Mouse (Mus musculus): ENCODE data around the gene Spaar.

The Spaar gene

DNA sequence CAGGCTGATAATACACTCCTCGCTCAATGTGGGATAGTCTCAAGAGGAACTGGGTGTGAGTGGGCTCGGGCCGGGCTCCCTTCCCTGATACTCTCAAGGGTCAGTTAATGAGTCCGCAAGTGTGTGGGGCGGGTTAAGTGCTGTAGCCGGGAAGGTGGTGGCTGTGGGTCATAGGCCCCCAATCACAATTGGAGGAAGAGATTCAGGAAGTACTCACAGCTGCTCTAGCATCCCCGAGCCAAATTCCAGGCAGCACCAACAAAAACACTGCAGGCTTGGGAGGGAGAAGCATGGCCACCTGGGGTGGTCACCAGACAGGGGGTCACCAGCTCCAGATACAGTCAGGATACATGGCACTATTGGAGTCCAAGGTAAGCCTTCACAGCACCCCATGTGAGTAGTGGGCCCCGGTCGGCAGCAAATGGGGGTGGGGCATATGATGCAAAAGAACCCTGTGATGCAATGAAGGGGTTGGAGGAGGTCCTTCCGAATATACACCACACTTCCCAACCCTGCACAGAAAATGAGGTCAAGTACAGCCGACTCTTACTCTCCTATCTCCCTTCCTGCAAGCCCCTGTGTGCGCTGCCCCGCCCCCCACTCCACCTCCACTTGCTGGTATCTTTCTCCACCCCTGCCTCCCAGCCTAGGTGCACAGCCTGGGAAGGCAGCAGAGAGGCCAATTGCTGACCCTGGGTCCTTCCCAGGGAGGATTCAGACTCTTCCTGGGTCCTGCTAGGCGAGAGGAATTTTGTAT is at the start of gene Spaar:
Gene Spaar, plus strand, starts transcription at position 241 of the 757 bp plus-strand sequence.
- DNase-seq (ENCODE audit: low spot score in 2 of 2): no peak

DNA sequence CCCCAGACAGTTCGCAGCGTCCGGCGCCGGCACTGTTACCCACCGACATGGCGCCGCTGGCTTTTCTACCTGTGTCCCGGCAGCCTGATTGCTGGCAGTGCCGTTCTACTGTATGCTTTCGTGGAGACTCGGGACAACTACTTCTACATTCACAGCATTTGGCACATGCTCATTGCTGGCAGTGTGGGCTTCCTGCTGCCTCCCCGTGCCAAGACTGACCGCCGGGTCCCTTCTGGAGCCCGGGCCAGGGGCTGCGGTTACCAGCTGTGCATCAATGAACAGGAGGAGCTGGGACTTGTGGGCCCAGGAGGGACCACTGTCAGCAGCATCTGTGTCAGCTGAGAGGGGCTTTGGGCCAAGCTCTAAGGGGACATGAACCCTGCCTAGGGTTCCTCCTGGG is 39.8 kb upstream of the Spaar start:
- DNase-seq (ENCODE audit: low spot score in 2 of 2): no peak

DNA sequence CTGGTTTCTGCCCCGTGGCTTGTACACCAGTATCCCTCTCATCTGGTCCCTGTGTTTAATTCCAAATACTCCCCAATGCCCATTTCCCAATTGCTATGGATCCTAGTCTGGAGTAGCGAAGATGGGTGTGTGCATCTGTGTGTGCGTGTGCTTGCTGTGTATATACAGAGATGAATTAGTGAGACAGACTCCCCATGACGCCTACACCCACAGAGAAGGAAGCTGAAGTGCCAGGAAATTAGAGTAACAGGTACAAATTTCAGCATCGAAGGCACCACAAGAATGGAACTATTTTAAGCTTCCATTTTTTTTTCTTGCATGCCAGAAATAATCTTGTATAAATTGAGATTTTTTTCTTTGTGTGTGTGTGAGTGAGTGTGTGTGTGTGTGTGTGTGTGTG is 38.8 kb upstream of the Spaar start:
- DNase-seq (ENCODE audit: low spot score in 2 of 2): no peak

DNA sequence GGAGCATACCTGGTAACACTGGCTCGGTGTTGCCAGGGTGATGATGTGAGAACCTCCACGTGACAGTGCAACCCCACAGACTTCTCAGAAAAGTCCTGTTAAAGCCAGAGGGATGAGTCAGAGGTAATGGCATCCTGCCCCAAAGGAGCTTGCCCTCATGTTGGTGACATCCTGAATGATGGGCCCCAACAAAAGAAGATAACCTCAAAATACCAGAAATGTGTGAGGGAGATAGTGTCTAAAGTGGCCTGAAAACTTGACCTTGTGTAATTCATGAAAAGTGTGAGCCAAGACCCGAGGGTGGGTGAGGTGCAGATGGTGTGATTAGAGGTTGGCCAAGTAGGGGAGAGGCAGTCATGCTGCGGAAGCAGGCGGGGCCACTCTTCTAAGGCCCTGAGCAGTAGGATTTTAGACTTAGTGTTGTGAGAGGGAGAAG is 36.0 kb upstream of the Spaar start:
- no peak for DNase-seq (ENCODE audit: low spot score in 2 of 2)

DNA sequence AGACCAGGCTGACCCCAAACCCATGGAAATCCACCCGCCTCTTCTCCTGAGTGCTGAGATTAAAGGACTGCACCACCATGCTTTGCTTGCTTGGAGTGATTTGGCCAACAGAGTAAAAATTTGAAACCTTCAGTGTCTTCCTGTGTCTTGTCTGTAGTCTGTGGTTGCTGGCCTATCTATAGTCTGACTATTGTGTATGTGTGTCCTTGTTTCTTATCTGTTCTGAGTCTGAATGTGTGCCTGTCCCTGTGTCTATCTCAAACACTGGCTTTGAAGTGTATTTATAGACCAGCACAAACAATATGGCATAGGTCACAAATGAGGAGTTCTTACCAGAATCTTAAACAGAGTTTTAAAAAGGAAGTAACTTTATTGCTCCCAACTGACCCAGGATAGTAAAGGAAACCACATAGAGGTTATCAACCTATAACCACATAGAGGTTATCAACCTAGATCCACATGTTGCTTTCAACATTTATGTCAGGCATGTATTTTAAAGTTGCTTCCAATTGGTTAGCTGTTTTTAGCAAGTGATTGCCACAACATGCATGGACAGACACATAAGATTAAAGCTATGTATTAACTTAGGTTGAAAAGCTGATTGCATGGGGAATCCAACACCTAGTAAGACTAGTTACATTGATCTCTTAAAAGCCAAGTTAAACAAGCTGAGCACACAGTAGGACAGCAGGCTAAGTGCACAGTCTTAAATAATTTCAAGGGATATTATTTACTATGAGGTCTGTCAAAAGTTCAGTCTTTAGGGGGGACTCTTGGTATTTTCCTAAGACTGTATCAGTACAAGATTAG is 35.2 kb upstream of the Spaar start:
- DNase-seq (ENCODE audit: low spot score in 2 of 2): no peak

DNA sequence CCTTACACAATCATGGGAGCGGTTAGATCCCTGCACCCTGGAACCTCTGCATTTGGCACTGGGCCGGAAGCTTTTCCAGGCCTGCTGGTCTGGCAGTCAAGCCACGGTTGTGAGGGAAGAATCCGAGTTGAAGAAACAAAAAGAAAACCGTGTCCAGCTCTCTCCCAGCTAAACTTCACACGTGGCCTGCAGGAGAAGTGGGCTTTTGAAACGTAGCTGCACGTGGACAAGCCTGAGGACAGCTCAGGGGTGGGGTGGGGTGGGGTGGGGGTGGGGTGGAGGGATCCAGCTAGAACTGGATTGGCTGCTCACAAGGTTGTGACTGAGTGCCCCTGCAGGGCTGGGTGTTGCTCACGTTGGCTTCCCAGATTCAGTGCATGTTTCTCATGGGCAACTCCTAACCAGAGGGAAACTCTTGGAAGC is 34.6 kb upstream of the Spaar start:
- DNase-seq (ENCODE audit: low spot score in 2 of 2): no peak

DNA sequence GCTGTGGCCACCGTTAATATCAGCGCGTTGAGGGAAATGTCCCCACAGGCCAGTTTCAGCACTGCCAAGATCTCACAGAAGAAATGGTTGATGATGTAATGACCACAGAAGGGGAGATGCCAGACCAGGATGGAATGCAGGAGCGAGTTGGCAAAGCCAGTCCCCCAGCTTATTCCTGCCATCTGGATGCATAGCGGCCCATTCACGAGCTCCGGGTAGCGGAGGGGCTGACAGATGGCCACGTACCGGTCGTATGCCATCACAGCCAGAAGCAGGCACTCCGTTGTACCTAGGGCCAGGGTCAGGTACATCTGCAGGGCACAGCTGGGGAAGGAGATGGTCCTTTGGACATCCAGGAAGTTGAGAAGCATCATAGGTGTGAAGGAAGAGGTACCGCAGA is 33.3 kb upstream of the Spaar start:
- DNase-seq (ENCODE audit: low spot score in 2 of 2): no peak

DNA sequence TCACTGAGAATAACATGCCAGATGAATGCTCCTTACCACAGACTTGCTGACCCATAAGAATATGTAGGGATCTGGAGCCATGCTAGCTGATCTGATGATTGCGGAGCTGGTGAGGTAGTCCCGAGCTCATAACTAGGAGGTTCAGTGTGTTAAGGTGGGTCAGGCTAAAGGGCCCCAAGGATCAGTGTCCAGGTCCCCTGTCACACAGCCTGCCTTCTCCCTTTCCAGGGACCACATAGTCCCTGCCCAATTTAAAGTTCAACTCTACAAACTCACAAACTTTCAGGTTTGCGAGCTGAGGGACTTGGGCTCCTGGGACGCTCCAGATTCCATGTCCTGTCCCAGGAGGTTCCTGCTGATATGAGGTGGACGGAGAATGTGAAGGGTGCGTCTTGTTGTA is 29.1 kb upstream of the Spaar start, which contains the start of gene Olfr70:
Gene Olfr70, minus strand, starts transcription at position 101 of the 400 bp plus-strand sequence.
- no peak for DNase-seq (ENCODE audit: low spot score in 2 of 2)

DNA sequence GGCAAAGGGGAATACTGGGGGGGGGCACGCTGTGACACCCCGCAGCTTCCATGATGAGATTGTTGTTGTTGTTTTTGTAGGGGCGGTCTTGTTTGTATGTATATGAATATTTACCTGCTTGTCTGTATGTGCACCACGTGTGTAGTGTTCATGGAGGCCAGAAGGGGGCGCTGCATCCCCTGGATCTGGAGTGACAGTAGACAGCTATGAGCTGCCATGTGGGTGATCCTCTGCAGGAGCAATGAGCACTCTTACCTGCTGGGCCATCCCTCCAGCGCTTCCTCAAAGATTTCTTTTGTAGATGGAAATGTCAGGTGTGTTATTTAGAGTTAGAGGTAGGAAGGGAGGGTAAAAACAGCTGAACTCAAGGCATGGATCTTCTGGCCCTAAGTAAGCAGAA is 26.4 kb upstream of the Spaar start:
- DNase-seq (ENCODE audit: low spot score in 2 of 2): no peak

DNA sequence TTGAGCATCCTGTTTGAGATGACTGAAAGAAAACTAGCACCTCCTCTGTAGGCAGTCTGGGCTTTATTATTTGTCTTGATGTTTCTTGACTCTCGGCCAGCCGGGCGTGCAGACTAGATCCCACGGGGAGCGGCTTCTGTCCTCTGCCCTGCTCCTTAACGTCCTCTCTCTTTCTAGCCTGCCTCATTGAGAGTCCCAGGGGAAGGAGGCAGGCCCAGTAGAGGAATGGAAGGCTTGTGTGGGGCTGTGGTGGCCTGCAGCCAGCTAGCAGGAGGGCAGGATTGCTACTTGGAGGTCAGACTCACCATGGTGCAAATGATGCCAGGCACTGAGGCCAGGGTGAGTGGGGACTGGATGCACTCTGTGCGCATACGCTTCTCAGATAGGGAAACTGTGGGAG is 26.0 kb upstream of the Spaar start:
- DNase-seq (ENCODE audit: low spot score in 2 of 2): no peak

DNA sequence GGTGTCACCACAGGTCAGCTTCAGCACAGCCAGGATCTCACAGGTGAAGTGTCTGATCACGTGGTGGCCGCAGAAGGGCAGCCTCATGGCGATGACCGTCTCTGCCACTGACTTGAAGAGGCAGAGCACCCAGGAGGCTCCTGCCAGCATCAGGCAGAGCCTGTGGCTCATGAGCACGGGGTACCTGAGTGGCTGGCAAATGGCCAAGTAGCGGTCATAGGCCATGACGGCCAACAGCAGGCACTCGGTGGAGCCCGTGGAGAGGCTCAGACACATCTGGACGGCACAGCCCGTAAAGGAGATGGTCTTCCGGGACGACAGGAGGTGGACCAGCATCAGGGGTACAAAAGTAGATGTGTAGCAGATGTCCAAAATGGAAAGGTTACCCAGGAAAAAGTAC is 23.8 kb upstream of the Spaar start:
- DNase-seq (ENCODE audit: low spot score in 2 of 2): no peak

DNA sequence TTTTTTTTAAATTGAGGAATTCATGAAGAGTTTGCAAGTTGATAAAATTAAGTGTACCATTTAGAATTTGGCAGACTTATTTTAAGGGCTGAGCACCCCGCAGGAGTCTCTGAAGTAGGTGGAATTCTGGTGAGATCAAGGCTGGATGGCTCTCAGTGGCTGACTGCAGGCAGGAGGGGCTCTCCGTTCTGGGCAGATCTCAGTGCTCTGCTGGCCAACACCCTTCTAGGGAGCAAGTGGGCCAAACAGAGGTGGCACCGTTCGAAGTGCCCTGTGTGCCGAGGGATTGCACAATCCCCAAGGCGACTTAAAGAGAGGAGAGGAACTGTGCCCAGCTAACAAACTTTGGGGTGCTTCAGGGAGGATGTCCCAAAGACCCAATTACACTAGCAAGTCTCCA is 20.0 kb upstream of the Spaar start, which contains the start of gene Olfr71:
Gene Olfr71, minus strand, starts transcription at position 387 of the 400 bp plus-strand sequence.
- no peak for DNase-seq (ENCODE audit: low spot score in 2 of 2)

DNA sequence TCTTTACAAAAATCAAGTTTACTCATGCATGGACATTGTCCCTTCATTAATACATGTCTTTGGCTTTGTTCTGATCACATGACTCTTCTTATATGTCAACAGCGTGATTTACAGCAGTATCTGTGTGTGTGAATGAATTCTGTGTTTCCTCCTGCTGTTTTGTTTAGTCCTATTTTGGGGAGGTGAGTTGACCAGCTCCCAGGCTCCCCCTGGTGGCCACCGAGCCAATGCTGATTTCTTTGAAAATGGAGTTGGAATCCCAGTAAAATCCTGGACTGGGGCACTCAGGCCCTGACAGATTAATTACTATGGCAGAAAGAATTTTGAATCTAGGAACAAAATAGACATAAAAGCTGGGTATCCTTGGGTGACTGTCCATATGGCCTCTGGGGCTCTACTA is 18.0 kb upstream of the Spaar start:
- peak; percentile 65 to 89 for DNase-seq (ENCODE audit: low spot score in 2 of 2)

DNA sequence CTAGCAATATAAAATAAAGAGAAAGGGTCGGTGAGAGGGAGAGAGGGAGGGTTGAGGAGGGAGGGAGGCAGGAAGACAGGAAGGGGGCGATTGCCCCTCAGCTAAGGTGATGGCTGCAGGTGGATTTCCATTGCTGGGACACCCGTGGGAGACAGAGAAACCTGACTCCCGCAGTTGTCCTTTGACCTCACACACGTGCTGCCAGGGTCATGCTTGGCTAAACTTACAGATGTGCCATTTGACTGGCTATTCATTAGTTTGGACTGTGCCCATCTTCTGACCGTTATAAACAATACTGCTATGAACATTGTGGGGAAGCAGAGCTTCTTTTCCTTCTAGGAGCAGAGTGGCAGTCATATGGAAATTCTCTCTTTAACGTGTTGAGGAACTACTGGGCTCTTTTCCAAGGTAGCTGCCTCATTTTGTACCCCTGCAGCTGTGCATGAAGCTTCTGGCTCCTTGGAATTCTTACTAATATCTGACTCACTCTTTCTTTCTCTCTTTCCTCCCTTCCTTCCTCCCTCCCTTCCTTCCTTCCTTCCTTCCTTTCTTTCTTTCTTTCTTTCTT is 16.1 kb upstream of the Spaar start:
- DNase-seq (ENCODE audit: low spot score in 2 of 2): no peak

DNA sequence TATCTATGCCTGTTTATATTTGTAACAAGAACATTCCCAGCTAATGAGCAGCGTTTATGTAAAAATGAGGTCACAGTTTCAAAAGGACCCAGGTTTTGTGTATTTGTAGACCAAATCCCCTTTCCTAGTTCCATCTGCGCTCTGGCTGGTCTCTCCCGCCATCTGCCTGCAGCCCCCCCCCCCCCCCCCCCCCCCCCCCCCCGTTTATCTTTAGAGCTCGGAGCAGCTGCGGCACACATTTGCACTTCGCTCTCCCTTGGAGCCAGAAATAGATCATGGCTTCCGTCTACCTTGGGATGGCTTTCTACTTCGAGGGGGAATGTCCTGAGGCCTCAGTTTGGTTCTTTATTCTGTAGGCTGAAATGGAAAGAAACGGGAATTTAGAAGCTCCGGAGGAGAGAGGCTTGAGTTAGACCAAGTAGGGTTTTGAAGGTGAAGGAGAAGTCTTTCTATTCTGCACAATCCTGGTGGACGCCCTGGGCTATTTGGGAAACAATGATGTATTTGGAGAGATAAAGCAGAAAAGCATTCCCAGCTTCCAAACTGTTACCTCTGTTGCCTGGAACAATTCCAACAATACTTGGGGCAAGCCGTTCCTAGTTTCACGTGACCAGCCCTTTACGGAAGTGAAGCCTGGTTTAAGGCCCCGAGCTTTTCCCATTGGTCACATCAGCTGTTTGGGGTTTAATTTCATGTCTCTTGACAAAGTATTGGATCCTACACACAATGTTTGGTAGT is 9.2 kb upstream of the Spaar start:
- no peak for DNase-seq (ENCODE audit: low spot score in 2 of 2)

DNA sequence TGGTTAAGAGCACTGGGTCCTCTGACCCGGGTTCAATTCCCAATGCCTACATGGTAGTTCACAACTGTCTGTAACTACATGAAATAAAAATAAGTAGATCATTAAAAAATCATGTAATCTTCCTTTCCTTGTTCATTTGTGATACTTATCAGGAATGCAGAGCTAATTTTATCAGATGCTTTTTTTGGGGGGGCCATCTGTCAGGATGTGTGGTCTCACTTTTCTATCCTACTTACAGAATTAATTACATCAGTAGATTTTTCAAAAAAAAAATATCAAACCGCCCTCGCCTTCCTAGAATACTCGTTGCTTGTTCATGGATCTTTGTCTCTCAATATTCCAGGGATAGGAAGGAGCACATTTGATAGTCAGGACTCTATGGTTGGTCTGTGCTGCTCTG is 7.6 kb upstream of the Spaar start:
- no peak for DNase-seq (ENCODE audit: low spot score in 2 of 2)

DNA sequence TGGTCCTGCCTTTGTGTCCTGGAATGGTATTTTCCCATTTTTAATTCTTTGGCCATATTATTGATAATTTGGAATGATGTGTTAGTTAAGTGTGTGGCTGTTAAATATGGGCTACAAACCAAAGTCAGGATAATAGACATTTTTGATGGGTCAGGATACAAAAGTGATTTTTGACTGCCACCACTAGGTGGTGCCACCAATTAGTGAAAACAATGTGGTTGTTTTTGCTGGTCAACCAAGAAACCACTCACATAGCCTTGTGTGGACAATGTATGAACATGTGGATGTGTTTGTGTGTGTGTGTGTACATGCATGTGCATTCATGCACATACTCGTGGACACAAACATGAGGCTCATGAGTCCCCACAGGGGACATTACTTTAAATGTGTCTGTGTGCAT is 5.1 kb upstream of the Spaar start:
- DNase-seq (ENCODE audit: low spot score in 2 of 2): no peak

DNA sequence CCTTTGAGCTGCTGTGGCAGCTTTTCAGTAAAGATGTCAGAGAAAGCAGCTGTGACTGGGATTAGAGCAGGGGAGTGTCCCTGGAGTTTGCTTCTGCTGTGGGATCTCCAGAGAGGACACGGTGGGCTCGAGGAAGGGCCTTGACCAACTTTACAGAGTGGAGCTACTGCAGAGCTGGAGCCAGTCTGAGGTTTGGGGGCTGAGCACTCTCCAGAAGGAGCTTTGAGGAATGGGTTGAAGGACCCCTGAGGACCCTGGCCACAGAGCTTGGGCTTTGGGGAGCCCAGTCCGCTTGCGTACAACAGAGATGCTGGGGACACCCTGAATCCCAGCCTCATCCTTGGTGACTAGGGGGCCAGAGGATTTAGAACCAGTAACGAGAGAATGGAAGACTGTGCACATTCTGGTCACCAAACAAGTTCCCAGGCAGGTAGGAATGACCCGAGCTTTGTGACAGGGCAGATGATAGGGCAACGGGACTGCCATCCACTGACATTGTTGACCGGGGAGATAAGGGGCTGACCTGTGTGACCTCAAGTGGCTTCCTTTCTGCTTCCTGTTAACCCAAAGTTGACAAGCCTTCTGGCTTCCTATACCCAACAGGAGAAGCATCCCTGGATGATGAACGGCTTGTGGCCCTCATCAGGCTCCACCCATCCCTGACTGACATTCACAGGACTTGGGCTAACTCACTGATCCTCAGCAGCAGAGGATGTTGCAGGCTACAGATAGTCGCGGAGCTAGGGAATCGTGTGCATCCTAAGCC is 3.4 kb upstream of the Spaar start:
- no peak for DNase-seq (ENCODE audit: low spot score in 2 of 2)

DNA sequence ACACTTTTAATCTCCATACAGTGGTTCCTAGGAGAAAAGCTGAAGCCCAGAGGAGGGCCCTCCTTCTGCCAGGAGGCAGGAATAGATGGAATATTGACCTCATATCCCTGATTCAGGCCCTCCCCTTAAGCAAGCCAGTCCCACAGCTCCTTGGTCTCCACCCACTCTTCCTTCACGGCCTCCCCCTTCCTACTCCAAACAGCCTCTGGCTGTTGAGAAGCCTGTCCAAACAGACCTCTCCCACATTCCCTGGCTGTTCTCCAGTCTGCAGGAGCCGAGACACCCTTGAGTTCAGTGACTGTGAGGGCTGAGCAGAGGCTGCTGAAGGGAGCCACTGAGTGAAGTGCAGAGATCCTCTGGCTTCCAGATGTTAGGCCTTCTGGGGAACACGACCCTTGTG is 2.8 kb upstream of the Spaar start, which contains the start of gene Hrct1:
Gene Hrct1, plus strand, starts transcription at position 194 of the 400 bp plus-strand sequence.
- DNase-seq (ENCODE audit: low spot score in 2 of 2): no peak

DNA sequence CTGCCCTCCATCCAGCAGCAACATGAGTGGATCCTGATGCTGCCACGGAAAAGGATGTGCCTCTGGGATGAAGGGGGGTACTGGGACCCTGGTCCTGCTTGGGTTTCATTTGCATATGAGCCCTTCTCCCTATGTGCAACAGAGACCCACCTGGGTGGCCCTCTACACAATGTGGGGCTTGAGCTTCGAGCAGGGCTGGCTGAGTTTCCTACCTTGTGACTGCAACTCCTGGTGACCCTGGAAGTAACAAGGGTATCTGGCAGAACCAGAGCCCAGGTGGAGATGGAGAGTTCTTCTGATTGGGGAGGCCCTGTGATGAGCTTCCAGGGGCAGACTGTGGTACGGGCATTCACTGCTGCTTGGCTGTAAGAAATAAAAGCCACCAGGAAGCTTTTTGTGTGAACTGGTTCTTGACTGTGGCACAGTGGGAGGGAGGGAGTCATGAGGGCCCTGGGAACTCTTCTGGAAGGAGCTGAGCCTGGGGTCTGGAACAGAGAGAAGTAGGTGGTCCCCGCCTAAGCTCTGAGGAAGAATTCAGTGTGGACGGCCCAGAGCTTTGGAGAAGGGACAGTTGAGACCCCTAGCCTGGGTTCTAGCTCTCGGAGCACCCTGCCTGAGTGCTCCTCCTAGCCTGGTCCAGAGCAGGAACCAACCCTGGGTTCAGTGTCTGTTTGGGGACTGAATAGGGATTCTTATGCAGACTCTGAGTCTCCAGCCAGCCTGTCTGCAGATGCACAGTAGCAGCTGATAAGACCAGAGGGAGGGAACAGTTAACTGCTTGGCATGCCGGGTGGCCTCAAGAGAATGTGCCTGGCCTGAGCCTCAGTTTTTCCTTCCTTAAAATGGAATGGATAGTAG is 1.9 kb upstream of the Spaar start:
- no peak for DNase-seq (ENCODE audit: low spot score in 2 of 2)

Data from spleen, postnatal 4 days (tissue).